Mouse (Mus musculus): Measurements from ENCODE around the gene Socs3. TPM values are rescaled to one million over a fixed set of nuclear protein-coding genes. Genes with fewer than 3 reads are reported as not detected.

Socs3 gene
- total RNA-seq (2017), result 38.0 and 44.5 TPM in 2 replicates

- ATAC-seq (replicated peaks in 1 of 2; ENCODE audit: insufficient read depth in 1 of 2, low FRiP score in 2 of 2, low TSS enrichment in 1 of 2, low read depth in 1 of 2, poor library complexity in 2 of 2, severe bottlenecking in 2 of 2), result peak; percentile 46 to 55
Measured at GRCm38 (mm10) chr11:117969945-117970872, at the start of gene Socs3. Gene Socs3 (minus strand): TSS chr11:117970047.

- no peak for ATAC-seq (replicated peaks in 1 of 2; ENCODE audit: insufficient read depth in 1 of 2, low FRiP score in 2 of 2, low TSS enrichment in 1 of 2, low read depth in 1 of 2, poor library complexity in 2 of 2, severe bottlenecking in 2 of 2)
Measured at GRCm38 (mm10) chr11:118018328-118018727, 48.5 kb upstream of the Socs3 start.

- peak; percentile 69 to 75 for ATAC-seq (replicated peaks in 1 of 2; ENCODE audit: insufficient read depth in 1 of 2, low FRiP score in 2 of 2, low TSS enrichment in 1 of 2, low read depth in 1 of 2, poor library complexity in 2 of 2, severe bottlenecking in 2 of 2)
Measured at GRCm38 (mm10) chr11:118015381-118016145, 45.7 kb upstream of the Socs3 start.

GRCm38 (mm10) chr11:118014391-118014995 lies 44.6 kb upstream of the Socs3 start:
- ATAC-seq (replicated peaks in 1 of 2; ENCODE audit: insufficient read depth in 1 of 2, low FRiP score in 2 of 2, low TSS enrichment in 1 of 2, low read depth in 1 of 2, poor library complexity in 2 of 2, severe bottlenecking in 2 of 2), result peak; percentile 9 to 14; a peak in 1 of 4 replicates

- no peak for ATAC-seq (replicated peaks in 1 of 2; ENCODE audit: insufficient read depth in 1 of 2, low FRiP score in 2 of 2, low TSS enrichment in 1 of 2, low read depth in 1 of 2, poor library complexity in 2 of 2, severe bottlenecking in 2 of 2)
Measured at GRCm38 (mm10) chr11:118013339-118013738, 43.5 kb upstream of the Socs3 start.

GRCm38 (mm10) chr11:118012595-118012994 lies 42.7 kb upstream of the Socs3 start:
- ATAC-seq (replicated peaks in 1 of 2; ENCODE audit: insufficient read depth in 1 of 2, low FRiP score in 2 of 2, low TSS enrichment in 1 of 2, low read depth in 1 of 2, poor library complexity in 2 of 2, severe bottlenecking in 2 of 2), result no peak

GRCm38 (mm10) chr11:118009865-118010571 lies 40.2 kb upstream of the Socs3 start:
- ATAC-seq (replicated peaks in 1 of 2; ENCODE audit: insufficient read depth in 1 of 2, low FRiP score in 2 of 2, low TSS enrichment in 1 of 2, low read depth in 1 of 2, poor library complexity in 2 of 2, severe bottlenecking in 2 of 2), result no peak

- no peak for ATAC-seq (replicated peaks in 1 of 2; ENCODE audit: insufficient read depth in 1 of 2, low FRiP score in 2 of 2, low TSS enrichment in 1 of 2, low read depth in 1 of 2, poor library complexity in 2 of 2, severe bottlenecking in 2 of 2)
Measured at GRCm38 (mm10) chr11:118008843-118009242, 39.0 kb upstream of the Socs3 start.

GRCm38 (mm10) chr11:118008144-118008805 lies 38.4 kb upstream of the Socs3 start:
- ATAC-seq (replicated peaks in 1 of 2; ENCODE audit: insufficient read depth in 1 of 2, low FRiP score in 2 of 2, low TSS enrichment in 1 of 2, low read depth in 1 of 2, poor library complexity in 2 of 2, severe bottlenecking in 2 of 2), result no peak

GRCm38 (mm10) chr11:118007460-118008143 lies 37.8 kb upstream of the Socs3 start:
- no peak for ATAC-seq (replicated peaks in 1 of 2; ENCODE audit: insufficient read depth in 1 of 2, low FRiP score in 2 of 2, low TSS enrichment in 1 of 2, low read depth in 1 of 2, poor library complexity in 2 of 2, severe bottlenecking in 2 of 2)

- no peak for ATAC-seq (replicated peaks in 1 of 2; ENCODE audit: insufficient read depth in 1 of 2, low FRiP score in 2 of 2, low TSS enrichment in 1 of 2, low read depth in 1 of 2, poor library complexity in 2 of 2, severe bottlenecking in 2 of 2)
Measured at GRCm38 (mm10) chr11:118004217-118004616, 34.4 kb upstream of the Socs3 start.

GRCm38 (mm10) chr11:118003718-118004117 lies 33.9 kb upstream of the Socs3 start:
- no peak for ATAC-seq (replicated peaks in 1 of 2; ENCODE audit: insufficient read depth in 1 of 2, low FRiP score in 2 of 2, low TSS enrichment in 1 of 2, low read depth in 1 of 2, poor library complexity in 2 of 2, severe bottlenecking in 2 of 2)

GRCm38 (mm10) chr11:118003176-118003575 lies 33.3 kb upstream of the Socs3 start:
- no peak for ATAC-seq (replicated peaks in 1 of 2; ENCODE audit: insufficient read depth in 1 of 2, low FRiP score in 2 of 2, low TSS enrichment in 1 of 2, low read depth in 1 of 2, poor library complexity in 2 of 2, severe bottlenecking in 2 of 2)

- peak in 1 of 2 experiments; percentile 38; a peak in 1 of 4 replicates for ATAC-seq (replicated peaks in 1 of 2; ENCODE audit: insufficient read depth in 1 of 2, low FRiP score in 2 of 2, low TSS enrichment in 1 of 2, low read depth in 1 of 2, poor library complexity in 2 of 2, severe bottlenecking in 2 of 2)
Measured at GRCm38 (mm10) chr11:118000565-118001215, 30.8 kb upstream of the Socs3 start.

GRCm38 (mm10) chr11:118000083-118000482 lies 30.2 kb upstream of the Socs3 start:
- no peak for ATAC-seq (replicated peaks in 1 of 2; ENCODE audit: insufficient read depth in 1 of 2, low FRiP score in 2 of 2, low TSS enrichment in 1 of 2, low read depth in 1 of 2, poor library complexity in 2 of 2, severe bottlenecking in 2 of 2)

Measured in hematopoietic stem cell, adult 5-6 weeks (primary cell).